Mouse (Mus musculus) lung, postnatal 36 days (tissue): ENCODE measurements around the gene Uqcrfs1.

ENCODE experiments used
- DNase-seq: peaks from one replicate; pipeline ENCODE4 v3.0.0; 2022; ENCODE audit warnings: mixed read lengths

Uqcrfs1 gene

GRCm38 (mm10) chr13:30544856-30545604 lies at the start of gene Uqcrfs1:
Gene Uqcrfs1, minus strand, starts transcription at chr13:30545362.
- DNase-seq: peak; percentile 98

GRCm38 (mm10) chr13:30585786-30586185 lies 40.6 kb upstream of the Uqcrfs1 start:
- no peak for DNase-seq

GRCm38 (mm10) chr13:30582541-30582940 lies 37.4 kb upstream of the Uqcrfs1 start:
- DNase-seq: peak; percentile 65

- DNase-seq: no peak
These were observed 33.6 kb upstream of the Uqcrfs1 start for GRCm38 (mm10) chr13:30578806-30579205.

GRCm38 (mm10) chr13:30576819-30577218 lies 31.7 kb upstream of the Uqcrfs1 start:
- peak; percentile 58 for DNase-seq

- DNase-seq: no peak
These were observed 27.8 kb upstream of the Uqcrfs1 start for GRCm38 (mm10) chr13:30572971-30573370.

GRCm38 (mm10) chr13:30570182-30570581 lies 25.0 kb upstream of the Uqcrfs1 start:
- DNase-seq: no peak

GRCm38 (mm10) chr13:30567571-30567970 lies 22.4 kb upstream of the Uqcrfs1 start:
- peak; percentile 64 for DNase-seq

- peak; percentile 69 for DNase-seq
These were observed 21.6 kb upstream of the Uqcrfs1 start for GRCm38 (mm10) chr13:30566767-30567166.

GRCm38 (mm10) chr13:30560603-30561002 lies 15.4 kb upstream of the Uqcrfs1 start:
- no peak for DNase-seq

- no peak for DNase-seq
These were observed 14.9 kb upstream of the Uqcrfs1 start for GRCm38 (mm10) chr13:30560052-30560451.

GRCm38 (mm10) chr13:30557751-30558150 lies 12.6 kb upstream of the Uqcrfs1 start:
- DNase-seq: no peak

GRCm38 (mm10) chr13:30553051-30553587 lies 8.0 kb upstream of the Uqcrfs1 start:
- no peak for DNase-seq

GRCm38 (mm10) chr13:30549339-30549738 lies 4.2 kb upstream of the Uqcrfs1 start:
- DNase-seq: peak; percentile 55

GRCm38 (mm10) chr13:30548835-30549234 lies 3.7 kb upstream of the Uqcrfs1 start:
- DNase-seq: peak; percentile 97

- DNase-seq: peak; percentile 67
These were observed 14.4 kb downstream of the Uqcrfs1 start for GRCm38 (mm10) chr13:30530761-30531160.

GRCm38 (mm10) chr13:30524961-30525360 lies 20.2 kb downstream of the Uqcrfs1 start:
- peak; percentile 61 for DNase-seq

- peak; percentile 30 for DNase-seq
These were observed 21.2 kb downstream of the Uqcrfs1 start for GRCm38 (mm10) chr13:30523971-30524370.

- no peak for DNase-seq
These were observed 21.8 kb downstream of the Uqcrfs1 start for GRCm38 (mm10) chr13:30523246-30523891.

GRCm38 (mm10) chr13:30521282-30521902 lies 23.8 kb downstream of the Uqcrfs1 start:
- no peak for DNase-seq

- peak; percentile 15 for DNase-seq
These were observed 27.0 kb downstream of the Uqcrfs1 start for GRCm38 (mm10) chr13:30518191-30518590.

GRCm38 (mm10) chr13:30507651-30508050 lies 37.5 kb downstream of the Uqcrfs1 start:
- DNase-seq: no peak

GRCm38 (mm10) chr13:30501860-30502395 lies 43.2 kb downstream of the Uqcrfs1 start:
- peak; percentile 30 for DNase-seq
